Mouse (Mus musculus): Measurements from ENCODE around the gene Ctnna2. TPM values are rescaled to one million over a fixed set of nuclear protein-coding genes. Genes with fewer than 3 reads are reported as not detected.

Ctnna2 gene
- total RNA-seq (2021), result under 1 TPM; 0.33 to 0.50 TPM

- DNase-seq, result peak; percentile 58
Observed at GRCm38 (mm10) chr6:77979241-77979961, at the start of gene Ctnna2. Gene Ctnna2 (minus strand): TSS chr6:77979699.

GRCm38 (mm10) chr6:77980137-77981052, 896 bp upstream of the Ctnna2 start:
- DNase-seq, result peak; percentile 14

DNA sequence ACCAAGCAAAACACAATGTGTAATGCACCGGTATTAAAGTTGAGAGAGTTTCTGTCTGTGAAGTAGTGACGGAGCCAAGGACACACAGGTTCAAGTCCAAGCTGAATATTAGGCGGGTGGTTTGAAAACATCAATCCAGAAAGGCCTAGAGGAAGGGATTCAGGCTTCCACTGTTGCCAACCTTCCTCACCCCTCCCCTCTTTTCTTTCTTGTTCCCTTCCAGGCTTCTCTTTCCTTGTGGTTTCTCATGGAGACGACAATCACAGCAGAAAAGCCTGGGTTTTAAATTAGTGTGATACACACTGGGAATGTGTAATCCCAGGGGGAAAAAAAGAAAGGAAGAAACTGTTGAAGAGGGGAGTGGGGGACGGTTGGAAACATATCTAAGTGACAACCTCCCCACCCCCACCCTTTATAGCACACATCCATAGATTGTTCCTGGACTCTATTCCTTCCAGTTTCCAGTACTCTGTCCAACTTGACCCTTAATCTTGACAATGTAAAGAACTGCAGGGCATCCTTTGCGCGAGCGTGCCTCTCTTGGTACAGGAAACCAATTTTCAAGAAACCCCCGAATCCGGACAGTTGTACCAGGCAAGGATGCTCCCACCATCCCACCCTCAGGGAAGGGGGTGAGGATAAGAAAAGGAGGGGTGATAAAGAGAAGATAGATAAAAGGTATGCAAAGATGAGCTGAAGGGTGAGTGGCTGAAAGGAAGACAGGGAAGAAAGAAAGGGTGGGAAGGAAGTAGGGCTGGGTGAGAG, 841 bp downstream of the Ctnna2 start:
- no peak for DNase-seq

- no peak for DNase-seq
Observed at GRCm38 (mm10) chr6:77970545-77971242, 8.8 kb downstream of the Ctnna2 start.

- DNase-seq, result no peak
Observed at GRCm38 (mm10) chr6:77969774-77970173, 9.7 kb downstream of the Ctnna2 start.

GRCm38 (mm10) chr6:77962011-77962410, 17.5 kb downstream of the Ctnna2 start:
- DNase-seq, result no peak

- no peak for DNase-seq
Observed at GRCm38 (mm10) chr6:77951276-77951675, 28.2 kb downstream of the Ctnna2 start.

DNA sequence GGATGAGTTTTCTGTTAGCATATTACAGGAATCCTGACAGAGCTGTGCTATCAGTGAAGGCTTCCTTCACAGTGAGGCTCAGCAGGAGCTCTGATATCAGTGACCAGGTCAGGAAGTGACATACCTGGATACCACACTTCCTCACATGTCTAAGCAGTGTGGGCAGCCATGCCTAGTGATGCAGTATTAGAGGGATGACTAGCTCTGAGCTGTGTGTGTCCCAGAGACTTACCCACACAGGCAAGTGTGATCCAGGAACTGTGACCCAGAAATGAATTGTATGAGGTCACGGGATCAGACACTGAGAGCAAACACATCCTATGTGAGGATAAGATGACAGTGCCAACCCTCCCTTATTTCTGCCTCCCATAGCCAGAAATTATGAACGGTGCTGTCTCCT, 28.8 kb downstream of the Ctnna2 start:
- no peak for DNase-seq

DNA sequence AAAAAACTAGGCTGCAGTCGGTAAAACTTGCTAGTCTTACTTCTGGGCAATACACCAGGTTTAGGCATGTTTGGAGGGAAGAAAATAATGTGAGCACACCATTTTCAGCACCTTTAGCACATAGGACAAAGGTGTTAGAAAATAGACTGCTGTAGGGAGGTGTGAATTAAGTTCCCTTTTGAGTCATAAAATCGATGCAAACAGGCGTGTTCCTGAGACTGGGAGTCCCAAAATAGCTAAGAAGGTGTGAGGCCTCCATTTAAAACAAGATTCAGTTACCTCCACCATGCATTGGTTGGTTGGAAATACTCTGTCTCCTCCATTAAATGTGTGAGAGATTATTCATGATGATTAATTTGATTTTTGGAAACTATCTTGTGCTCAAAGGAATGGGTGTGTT, 50.1 kb downstream of the Ctnna2 start:
- no peak for DNase-seq

DNA sequence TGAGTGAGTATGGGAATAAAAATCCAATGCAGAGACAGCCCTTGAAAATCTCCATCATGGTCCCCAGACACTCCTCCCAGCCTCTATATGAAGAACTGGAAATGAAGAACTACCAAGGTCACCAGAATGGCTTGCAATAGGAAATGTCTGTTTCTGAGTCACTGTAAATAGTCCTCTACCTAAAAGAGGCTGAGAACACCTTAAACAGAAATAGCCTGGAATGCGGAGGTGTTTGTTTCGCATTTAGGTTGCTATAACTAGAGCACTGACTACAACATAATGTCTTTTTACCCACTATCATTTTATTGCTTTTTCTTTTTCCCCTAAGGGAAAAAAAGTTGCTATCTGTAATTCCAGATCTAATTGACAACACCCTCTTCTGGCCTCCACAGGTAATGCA, 106.3 kb downstream of the Ctnna2 start:
- DNase-seq, result no peak

- no peak for DNase-seq
Observed at GRCm38 (mm10) chr6:77869313-77869712, 110.2 kb downstream of the Ctnna2 start.

DNA sequence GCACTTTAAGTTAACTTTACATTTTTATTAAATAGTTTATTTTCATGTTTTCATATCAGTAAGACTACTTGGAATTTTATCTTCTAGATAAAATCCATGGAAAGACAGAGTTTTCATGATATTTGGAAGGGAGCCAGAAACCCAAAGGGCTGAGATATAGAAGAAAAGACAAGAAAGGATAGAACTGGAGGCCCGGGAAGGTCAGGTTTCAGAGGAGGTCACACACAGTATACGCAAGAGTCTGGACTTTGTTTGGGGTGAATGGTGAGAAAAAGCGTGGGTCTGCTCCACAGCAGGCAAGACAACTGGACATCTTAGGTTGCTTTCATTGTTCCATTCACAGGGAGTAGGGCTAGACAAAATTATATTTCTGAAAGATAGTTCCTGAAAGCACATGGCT, 111.4 kb downstream of the Ctnna2 start:
- no peak for DNase-seq

- DNase-seq, result no peak
Observed at GRCm38 (mm10) chr6:77863379-77863778, 116.1 kb downstream of the Ctnna2 start.

DNA sequence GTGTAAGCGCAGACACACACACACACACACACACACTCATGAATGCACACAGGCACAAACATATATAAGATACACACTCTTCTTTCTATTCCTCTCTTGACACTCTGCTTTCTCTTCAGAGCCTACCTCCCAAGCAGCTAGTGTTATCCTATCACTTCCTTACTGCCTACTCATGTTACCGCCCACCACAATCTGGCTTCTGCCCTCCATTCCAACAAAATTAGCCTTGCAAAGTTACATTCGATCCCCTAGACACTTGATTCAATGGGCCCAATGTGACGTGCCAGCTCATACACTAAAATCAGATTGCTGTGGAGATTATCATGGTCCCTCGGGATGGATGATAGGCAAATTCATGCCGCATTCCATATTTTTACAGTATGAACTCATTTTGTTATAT, 116.7 kb downstream of the Ctnna2 start:
- DNase-seq, result no peak

GRCm38 (mm10) chr6:77849438-77849837, 130.1 kb downstream of the Ctnna2 start:
- no peak for DNase-seq

- no peak for DNase-seq
Observed at GRCm38 (mm10) chr6:77848796-77849195, 130.7 kb downstream of the Ctnna2 start.

- no peak for DNase-seq
Observed at GRCm38 (mm10) chr6:77847651-77848050, 131.8 kb downstream of the Ctnna2 start.

- no peak for DNase-seq
Observed at GRCm38 (mm10) chr6:77839076-77839475, 140.4 kb downstream of the Ctnna2 start.

- no peak for DNase-seq
Observed at GRCm38 (mm10) chr6:77838653-77839052, 140.8 kb downstream of the Ctnna2 start.

DNA sequence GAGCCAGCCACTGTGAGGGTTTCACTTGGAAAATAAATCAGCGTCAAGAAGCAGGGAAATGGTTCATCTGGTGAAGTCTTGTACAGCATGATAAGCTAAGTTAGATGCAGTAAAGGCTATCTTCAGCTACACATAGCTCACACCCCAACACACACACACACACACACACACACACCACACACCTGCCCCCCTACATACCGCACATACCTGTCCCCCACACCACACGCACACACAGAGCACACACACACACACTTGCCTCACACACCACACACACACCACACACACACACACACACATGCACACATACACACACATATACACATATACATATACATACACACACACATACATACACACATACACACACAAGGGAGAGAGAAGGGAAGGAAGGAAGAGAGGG, 142.0 kb downstream of the Ctnna2 start:
- DNase-seq, result no peak

DNA sequence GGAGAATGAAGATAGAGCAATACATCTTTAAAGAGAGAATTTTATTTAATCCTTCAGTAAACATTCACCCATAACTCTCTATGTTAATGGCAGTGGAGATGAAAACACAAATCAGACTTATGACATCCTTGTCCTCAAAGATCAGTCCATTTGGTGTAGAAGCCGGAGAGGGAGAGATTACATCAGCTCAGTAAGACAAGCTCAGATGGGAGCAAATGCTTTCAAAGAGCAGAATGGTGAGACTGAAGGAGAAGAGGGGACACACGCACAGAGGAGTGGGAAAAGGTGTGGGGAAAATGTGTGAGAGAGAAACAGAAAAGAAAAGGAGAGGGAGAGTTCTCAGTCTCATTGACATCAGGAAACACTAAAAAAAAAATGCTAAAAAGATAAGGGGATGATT, 144.8 kb downstream of the Ctnna2 start:
- DNase-seq, result no peak

- DNase-seq, result no peak
Observed at GRCm38 (mm10) chr6:77827526-77827925, 152.0 kb downstream of the Ctnna2 start.
